Mouse (Mus musculus): ENCODE results near the gene Ilk.

Gene Ilk

DNA sequence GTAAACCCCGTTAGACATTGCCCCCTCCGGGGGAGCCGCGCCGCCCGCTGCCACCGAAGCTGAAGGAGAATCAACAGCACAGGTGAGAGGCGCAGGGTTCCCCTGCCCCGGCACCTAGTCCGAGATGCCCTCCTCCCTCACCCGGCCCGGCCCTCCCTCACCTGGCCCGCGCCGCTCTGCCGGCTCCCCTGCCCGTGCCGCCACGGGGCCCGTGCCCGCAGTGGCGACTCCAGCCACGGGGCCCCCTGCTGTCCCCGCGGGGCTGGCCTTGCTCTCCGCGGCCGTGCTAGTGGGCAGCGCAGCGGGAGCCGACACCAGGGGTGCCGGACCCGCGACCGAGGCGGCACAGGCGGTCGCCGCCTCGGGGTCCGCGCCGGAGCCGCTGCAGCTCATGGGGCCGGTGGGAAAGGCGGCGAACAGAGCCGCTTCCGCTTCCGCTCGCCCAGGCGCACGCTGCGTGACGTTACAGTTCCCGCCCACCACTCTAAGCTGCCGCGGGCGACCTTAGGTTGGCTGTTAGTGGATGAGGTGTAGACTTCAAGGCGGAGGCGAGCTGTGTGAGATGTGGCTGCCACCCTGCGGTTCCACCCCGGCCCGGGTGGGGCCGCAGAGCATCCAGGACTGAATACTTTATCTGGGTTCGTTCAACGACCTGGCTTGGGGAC is 7.7 kb downstream of the Ilk start, which contains the start of gene Taf10:
Taf10 (minus strand) TSS at position 436 of the 665 bp plus-strand sequence.
- DNase-seq = peak; percentile 91 to 93

DNA sequence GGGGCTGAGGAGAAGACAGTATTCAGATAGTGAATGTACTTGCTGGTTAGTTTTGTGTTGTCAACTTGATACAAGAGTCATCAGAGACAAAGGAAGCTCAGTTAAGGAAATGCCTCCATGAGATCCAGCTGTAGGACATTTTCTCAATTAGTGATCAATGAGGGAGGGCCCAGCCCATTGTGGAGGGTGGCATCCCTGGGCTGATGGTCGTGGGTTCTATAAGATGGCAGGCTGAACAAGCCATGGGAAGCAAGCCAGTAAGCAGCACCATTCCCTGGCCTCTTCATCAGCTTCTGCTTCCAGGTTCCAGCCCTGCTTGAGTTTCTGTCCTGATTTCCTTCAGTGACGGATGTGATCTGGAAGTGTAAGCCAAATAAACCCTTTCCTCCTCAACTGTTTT is 11.4 kb downstream of the Ilk start:
- DNase-seq = no peak

DNA sequence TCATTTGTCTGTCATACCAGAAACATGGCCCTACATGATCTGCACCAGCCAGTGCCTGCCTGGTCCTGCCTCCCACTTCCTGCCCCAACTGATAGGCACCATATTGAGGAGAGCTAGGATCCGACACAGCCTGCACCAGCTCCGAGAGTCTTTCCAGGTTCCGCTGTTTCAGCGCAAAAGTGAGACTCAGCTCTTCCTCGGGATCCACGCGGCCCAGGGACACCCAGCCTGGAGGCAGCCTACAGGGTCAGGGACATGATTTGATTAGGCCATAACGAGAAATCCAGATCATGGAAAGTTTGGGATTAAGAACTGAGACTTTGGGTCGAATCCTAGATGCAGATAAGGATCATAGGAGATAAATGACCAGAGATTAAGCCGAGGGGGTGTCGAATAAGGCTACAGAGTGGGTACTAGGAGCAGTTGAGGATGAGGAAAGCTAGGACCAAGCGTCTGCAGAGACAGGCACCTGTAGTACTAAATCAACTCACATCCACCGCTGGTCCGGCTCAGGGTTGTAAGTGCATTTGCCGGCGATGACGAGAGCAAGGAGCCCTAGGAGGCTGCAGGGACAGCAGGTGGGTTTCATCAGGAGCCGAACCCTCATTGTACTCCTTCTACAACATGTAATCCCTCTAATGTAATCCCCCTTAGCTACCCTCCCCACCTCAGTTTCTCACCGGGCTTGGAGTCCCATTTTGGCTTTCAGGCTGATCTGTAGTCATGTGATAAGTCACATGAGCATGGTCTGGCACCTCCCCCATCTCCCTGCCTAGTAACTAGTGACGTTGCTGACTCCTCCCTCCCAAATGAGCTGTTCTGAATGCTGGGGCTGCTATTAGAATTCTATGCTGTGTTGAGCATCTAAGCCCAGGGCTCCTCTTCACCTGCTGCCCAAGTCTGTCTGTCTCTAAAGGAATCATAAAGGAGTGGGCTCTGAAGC is 15.4 kb downstream of the Ilk start, which contains the start of gene Tpp1:
Tpp1 (minus strand) TSS at position 745 of the 943 bp plus-strand sequence.
- DNase-seq = peak; percentile 91 to 95

DNA sequence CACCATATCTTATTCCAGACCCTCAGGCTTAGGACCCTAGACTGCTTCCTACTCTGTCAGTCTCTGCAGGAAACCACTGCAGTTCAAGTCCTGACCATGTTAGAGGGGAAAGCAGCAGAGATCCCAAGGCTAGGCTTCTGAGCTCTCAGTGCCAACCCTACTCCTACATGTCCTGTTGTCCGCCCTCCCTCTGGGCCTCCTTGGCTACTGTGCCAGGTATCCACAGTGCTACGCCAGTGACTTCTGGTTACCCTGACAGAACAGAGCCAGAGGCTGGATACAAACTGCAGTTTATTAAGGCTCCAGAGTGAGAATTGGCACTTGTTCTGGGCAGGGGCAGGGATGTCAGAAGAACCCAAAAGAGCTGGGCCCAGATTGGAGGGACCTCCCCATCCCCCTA is 16.3 kb downstream of the Ilk start:
- no peak for DNase-seq

DNA sequence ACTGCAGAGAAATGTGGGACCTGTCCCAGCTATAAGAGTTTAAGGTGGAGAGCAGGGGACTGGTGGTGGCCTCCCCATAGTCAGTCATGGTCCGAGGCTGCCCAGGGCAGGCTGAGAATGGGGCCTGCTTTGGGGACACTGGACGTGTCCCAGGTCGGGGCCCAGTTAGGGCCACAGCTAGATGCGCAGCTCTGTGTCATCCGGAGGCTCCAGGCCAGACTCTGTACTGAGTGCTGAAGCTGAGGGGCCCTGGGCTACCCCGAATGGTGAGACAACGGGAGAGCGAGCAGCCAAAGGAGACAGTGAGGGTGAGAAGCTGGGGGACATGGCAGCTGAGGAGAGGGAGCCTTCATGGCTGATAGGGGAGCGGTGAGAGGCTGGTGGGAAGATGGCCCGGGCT is 16.9 kb downstream of the Ilk start:
- no peak for DNase-seq

DNA sequence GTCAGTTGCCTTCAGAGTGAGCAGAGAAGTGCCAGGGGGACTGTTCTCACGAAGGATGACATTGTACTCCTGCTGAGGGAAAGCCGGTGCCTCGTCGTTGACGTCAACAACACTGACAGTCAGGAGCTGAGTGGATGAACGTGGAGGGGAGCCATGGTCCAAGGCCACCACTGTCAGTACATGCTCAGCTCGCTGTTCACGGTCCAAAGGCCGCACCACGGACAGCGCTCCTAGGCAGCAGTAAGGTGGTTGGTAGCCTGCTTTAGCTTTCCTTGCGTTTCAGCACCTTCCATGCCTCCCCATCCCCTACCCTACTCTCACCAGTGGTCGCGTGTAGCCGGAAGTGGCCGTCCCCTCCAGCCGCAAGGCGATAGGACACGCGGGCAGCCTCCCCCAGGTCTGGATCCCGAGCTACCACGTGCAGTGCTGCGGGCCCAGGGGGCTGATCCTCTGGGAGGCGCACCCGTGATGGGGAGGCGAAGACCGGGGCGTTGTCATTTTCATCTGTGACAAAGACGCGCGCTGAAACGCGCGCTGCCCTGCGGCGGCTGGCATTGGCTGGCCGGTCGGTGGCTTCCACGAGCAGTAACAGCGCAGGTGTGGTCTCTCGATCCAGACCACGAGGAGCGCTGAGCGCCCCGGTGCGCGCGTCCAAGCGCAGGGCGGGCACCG is 25.6 kb downstream of the Ilk start:
- DNase-seq = peak in 1 of 2 experiments; percentile 38

DNA sequence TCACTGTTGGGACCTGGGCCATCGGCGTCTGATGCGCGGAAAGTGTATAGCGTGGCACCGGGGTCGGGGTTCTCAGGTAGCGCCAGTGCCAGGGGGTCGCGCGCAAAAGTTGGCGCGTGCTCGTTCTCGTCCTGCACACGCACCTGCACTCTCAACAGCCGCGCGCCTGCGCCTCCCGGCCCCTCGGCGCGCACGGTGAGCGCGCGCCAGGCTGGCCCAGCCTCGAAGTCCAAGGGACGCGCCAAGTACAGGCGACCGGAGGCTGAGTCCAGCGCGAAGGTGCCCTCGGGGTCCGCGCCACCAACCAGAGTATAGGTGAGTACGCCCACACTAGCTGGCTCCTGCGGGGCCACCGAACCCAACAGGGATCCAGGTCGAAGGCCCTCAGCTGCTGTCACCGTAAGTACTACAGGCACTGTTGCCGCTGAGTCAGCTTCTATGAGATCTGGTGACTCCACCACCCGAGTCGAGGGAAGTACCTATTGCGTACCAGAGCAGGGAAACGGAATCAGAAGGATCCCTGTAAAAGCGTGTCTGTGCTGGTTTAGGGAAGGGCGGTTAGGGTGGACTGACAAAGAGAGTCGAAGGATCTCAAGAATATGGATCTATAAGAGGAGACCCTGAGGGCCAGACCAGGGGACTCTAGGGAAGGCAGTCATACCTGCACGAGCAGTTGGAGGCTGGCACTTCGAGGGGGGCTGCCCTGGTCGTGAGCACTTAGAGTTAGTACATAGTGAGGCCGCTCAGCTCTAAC is 26.3 kb downstream of the Ilk start:
- no peak for DNase-seq

DNA sequence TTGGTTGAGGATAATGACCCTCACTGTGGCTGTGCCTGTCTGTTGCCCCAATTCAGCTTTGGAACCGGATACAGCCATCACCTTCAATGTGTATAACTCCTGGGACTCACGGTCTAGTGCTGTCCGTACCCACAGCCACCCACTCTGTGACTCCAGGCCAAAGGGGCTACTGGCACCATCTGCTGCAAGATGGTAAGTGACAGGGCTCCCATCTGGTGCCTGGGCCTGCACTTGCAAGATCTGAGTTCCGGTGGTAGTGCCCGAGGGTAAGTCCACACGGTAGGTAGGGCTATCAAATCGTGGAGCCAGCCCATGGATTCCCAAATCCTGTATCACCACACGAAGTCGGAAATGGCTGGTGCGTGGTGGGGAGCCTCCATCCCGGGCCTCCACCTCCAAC is 27.9 kb downstream of the Ilk start:
- DNase-seq = no peak

DNA sequence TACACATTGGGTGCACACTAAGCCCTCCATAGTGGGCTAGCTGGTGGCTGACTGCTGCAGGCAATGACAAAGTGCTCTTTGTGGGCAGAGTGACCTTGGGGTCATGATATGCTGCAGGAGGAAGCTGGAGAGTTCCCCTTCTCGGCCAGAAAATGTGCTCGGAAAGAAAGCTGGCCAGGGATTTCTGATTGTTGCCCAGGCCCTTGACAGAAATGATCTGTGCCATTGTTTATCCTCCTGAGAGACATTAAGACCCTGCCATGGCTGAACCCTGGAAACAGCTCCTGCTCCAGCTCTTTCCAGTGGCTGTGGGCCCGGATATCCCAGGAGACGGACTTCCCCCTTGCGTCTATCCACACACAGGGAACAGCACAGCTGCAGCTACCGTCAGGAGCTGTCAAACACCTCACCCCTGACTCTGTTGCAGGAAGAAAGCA is 31.4 kb downstream of the Ilk start:
- DNase-seq = peak; percentile 50 to 53

DNA sequence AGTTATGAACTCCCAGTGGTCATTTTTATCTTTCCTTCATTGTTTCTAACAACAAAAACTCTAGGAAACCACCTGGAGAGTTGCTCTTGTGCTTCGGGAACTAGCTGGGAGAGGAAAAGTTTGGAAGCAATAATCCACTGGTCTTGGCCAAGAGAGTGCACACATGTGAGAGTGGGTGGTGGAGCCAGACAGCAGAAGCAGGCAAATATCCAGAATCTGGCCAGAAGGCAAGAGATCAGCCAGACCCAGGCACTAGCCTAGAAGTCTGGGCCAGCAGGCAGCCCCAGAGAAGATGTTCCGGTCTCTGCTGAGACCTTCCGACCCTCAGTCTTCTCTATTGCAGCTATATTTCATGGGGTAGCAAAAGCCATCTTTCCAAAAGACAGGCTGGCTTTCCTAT is 33.6 kb downstream of the Ilk start:
- no peak for DNase-seq

DNA sequence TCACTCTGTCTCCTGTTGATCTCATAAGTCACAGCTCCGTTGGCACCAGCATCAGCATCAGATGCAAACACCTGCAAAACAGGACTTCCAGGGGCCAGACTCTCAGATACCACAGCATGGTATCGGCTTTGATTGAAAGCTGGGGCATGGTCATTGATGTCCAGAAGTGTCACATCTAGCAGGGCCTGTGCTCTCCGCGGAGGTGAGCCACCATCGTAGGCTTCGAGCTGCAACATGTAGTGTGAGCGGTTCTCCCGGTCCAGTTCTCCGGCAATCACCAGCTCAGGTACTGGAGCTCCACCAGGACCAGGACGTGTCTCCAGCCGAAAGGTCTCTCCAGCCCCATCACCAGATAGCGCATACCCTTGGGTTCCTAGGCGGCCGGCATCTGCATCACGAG is 35.9 kb downstream of the Ilk start:
- DNase-seq = no peak

DNA sequence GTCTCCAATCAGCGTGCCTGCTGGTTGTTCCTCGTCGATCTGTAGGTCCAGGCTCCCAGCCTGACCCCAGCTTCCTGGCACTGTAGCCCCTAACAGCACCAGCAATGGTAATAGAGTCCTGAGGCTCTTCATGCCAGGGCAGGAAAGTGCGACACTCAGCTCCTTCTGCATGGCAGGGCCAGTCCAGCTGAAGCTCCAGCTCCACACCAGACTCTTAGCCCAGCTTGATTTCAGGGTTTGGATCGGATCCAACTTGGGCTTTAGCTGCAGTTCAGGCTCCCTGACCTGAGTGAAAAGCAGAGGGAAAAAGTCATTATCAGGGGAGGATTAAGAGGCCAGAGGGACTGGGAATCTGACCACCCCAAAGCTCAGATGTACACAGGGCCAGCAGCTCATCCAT is 36.6 kb downstream of the Ilk start:
- DNase-seq = peak in 1 of 2 experiments; percentile 34

DNA sequence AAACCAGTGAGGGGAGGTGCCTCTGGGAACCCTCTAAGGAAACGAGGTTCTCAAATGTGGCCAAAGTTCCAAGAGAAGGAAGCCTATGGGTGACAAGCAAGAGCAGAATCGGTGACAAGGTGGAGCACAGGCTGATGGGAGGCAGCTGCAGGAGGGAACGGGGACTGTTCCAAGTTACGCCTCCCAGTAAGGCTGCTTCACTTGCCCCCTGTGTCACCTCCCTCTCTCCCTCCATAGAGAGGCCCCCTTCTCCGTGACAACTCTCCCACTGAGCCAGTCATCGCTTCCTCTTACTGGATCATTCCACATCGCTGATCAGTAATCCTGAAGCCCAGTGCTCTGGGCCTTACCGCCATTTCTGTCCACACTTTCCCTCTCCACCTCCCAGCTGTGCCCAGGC is 38.3 kb downstream of the Ilk start:
- peak; percentile 48 to 63 for DNase-seq

DNA sequence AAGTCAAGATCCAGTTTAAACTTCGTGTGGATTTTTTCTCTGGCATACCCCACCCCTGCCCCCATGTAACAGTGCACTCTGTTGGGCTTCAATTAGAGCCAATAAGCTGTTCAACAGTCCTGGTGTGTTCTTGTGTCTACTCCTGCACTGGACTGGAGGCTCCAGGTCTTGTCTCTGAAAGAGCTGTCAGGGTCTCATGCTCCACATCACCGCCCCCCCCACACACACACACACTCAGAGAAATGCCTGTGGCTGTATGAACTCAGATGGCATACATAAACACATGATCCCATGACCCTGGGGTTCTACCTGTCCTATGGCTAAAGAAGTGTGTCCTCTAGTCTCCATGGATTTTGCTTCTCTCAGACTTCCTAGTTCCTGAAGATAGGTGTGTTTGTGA is 39.6 kb downstream of the Ilk start:
- DNase-seq = no peak

DNA sequence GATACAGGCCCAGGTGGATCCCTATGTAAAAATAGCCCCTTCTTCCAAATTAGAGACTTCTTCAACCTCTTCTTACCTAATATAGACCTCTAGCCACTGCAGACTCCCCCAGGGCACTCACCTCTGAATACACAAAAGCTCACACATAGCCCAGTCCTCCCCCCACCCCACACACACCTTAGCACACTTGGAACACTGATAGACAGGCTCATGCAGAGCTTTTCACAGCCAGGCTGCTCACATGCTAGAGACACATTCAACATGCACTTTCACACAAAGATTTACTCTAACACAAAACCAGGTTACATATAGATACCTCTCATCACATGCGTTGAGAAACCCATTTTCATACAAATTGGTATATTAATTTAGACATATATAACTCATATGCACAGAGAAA is 40.9 kb downstream of the Ilk start:
- DNase-seq = no peak

DNA sequence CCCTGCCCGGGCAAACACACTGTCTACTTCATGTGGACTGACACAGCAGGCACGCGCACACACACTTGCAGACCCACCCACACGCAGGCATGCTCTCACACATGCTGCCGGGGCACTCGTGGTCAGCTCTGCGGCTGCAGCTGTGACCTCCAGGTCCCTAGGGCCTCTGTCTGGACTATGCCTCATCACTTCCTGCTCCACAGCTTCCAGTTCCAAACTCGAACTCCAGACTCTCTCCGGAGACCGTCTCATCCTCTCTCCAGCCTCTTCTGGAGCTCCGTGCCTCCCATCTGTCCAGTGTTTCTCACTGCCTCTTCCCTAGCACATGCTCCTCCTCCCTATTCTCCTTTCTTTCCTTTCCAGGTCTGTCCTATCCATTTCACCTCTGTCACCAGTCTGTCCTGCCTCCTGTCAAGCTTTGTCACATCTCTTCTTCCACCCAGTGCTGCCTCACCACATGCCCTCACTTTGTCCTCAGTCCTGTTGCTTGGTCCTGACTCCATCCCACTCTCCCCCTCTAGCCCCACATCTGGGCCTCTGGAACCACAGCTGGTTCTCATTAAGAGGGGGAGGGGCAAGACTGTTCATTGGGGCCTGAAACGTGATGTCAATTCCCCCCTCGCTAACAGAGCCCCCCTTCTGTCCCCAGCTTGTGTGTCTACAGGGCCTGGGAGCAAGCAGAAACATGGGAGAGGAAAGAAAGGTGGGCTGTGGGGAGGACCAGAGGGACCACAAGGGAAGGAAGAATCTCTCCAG is 41.6 kb downstream of the Ilk start:
- peak; percentile 72 to 73 for DNase-seq

DNA sequence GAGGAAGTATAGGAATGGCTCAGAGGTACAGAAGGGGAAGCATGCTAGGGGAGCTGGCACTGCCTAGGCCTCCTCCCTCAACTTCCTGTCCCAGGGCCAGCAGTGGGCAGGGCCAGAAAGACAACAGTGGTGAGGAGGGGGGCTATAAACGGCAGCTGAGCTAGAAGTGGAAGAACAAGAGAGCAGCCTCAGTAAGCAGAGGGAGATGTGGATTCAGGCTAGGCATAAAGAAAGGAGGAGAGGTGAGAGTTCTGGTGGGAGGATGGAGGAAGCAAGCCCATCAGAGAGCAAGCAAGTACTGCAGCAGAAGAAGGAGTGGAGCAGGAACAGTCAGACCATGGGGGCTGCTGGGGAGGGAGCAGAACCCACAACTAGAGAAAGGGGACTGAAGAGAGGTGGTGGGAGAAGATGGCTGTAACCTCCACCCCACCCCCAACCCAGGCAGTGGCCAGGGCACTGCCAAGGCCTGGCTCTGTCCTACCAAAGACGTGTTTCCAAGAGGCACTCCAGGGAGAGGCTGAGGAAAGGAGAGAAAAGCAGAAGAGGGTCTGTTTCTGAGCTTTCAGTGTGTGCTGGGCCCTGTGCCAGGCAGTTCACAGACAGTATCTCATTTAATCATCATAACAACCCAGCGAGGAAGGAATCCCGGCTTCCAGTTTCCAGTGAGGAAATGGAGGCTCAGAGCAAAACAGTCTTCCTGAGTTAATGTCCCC is 42.3 kb downstream of the Ilk start:
- DNase-seq = peak in 1 of 2 experiments; percentile 68

DNA sequence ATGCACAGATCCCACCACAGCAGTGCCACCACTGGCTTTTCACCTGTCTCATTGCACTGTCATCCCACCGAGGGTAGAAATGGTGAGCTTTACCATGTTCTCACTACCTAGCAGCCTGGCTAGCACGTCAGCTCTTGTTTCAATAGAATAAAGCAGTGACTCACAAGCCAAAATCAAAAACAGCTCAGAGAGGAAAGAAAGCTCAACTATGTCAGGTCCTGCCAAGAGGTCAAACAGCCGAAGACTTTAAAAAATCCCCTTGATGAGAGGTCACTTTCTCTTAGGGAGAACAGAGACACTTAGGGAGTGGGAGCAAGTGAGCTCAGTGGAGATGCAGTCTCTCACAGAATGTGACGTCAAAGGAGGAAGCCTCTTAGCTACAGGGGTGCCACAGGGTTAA is 47.5 kb downstream of the Ilk start:
- no peak for DNase-seq

DNA sequence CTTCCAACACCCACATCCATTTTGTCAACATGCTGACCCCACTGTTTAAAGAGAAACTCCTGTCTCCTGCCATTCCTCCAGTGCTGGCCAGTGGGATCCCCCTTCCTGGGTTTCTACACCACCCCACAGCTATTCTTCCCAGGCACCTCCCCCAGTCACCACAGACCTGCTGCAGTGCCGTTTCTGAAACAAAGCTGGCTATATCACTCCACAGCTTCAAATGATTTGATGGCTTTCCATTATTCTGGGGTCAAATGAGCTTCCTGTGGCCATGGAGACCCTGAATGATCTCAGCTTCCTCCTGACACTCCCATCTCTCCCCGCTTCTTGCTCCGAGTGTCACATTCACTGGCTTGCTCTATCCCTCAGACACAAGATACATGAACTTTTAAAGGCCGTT is 48.2 kb downstream of the Ilk start:
- no peak for DNase-seq

DNA sequence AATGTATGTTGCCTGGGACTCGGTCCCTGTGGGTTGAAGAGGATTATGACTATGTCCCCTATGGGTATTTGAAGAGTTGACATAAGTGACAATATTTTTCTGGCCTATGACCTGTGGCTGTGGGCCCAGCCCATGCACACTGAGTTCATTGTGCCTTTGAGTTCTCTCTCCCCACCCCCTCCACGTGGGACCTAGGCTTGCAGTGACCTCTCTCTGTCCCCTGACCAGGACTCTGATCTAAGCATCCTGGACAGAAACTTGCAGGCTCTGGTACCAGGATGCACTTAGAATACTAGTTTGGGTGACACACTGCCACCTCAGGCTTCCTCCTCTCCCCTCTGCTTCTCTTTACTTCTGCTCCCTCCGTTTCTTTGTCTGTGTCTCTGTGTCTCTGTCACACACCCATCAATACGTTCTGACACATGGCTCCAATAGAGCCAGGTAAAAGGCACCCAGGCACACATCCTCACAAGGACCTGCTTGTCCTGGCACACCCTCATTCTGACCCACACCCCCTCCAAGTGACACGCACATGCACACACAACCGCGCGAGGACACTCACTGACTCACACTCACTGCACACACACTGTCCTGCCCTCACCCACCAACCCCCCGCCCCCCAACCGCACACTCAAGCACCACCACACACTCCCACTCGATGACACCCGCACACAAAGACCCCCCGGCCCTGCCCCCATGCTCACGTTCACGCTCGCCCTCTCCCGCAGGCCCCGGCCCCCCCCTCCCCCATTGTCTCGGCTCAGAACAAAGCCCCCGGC is 50.3 kb downstream of the Ilk start:
- no peak for DNase-seq
